Mouse (Mus musculus) frontal cortex, postnatal 36 days (tissue): ENCODE measurements around the gene Hdac5.

Experiments used
- DNase-seq, 2 experiments: peaks; one replicate each; pipeline ENCODE4 v3.0.0; 2022; ENCODE audit warnings: low spot score in 2 of 2

Gene Hdac5

DNA sequence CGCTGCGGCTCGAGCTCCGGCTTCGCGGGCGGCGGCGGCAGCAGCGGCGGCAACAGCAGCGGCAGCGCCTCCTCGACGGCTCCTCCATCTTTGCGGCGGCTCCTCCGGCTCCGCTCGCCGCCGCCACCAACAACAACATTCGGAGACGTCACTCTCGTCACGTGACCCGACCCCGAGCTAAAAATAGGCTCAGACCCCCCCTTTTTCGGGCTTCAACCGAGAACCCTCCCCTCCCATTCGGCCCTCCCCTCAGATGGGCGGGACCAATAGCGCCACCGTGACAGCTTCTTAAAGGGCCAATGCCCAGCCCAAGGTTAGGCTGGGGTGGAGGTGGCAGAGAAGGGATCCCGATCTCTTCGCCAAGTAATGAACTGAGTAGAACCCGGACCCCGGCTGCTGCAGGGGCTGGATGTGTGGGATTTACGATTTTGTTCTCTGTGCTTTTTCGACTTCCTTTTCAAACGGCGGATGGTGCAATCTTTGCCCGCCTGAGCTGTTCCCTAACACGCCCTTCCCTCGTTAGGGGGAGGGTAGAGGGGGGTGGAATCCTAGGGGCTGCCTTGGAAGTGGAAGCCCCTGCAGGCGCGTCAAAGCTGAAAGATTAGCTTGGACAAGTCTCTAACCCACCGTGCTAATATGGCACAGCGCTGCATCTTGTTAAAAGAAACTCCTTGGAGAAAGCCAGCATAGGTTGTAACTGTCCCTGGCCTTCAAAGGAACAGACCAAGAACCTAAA is at the start of gene Hdac5:
TSS of gene Hdac5 (minus strand) at position 161 of the 736 bp plus-strand sequence.
- DNase-seq: peak; percentile 96 to 98

- no peak for DNase-seq
Observed at GRCm38 (mm10) chr11:102279595-102279994, 49.6 kb upstream of the Hdac5 start.

- DNase-seq: no peak
Observed at GRCm38 (mm10) chr11:102277754-102278153, 47.8 kb upstream of the Hdac5 start.

DNA sequence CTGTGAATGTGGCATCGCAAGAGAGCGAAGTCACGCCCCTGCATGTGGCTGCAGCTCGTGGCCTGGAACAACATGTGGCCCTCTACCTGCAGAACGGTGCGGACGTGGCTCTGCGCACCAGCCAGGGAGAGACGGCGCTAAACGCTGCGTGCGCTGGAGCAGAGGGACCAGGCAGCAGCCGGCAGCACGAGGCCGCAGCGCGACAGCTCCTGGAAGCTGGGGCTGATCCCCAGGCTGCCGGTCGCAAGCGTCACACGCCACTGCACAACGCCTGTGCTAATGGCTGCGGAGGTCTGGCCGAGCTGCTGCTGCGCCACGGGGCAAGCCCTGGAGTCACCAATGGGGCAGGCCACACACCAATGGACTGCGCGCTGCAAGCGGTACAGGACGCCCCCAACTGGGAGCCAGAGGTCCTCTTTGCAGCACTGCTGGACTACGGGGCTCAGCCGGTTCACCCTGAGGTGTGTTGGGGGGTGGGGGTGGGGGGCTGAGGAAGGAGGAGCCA is 46.5 kb upstream of the Hdac5 start:
- peak in 1 of 2 experiments; percentile 25 for DNase-seq

- no peak for DNase-seq
Observed at GRCm38 (mm10) chr11:102268520-102269244, 38.7 kb upstream of the Hdac5 start, which contains the start of gene Asb16. Gene Asb16 (plus strand): TSS chr11:102268743.

DNA sequence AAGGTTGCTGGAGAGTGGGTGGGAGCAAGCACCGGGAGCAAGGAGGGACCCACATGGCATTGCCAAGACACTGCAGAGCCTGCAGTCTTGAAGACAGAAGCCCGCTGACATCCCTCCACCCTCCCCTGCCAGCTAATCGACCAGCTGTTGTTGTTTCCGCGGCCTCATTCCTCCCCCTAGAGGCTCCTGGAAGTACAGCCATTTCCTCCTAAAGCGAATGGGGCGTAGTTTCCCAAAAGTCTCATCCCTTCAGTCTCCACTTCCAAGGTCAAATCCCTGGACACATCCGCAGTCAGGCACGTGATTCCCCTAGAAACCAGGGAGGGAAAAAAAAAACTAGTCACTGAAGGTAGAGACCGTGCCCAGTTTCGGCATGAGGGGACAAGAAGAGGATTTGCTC is 37.5 kb upstream of the Hdac5 start:
- DNase-seq: peak; percentile 67 to 70

- no peak for DNase-seq
Observed at GRCm38 (mm10) chr11:102266631-102267355, 36.8 kb upstream of the Hdac5 start.

DNA sequence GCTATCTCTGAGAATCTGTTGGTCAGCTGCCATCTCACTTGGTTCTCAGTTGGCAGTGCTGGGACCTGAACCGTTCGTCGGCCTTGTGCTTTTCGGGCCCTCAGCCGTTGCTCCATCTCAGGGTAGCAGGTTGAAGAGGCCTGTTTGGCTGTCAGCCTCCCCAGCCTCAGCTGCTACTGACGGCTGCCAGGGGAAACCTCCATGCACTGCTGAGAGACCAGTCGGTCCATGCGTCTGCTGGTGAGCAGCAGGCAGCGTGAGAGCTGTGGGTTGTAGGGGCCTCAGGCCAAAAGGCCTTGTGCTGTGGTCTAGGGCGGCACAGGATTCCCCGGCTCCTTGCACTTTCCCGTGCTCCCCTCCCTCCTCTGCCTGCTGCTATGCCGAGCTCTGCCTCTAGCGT is 35.9 kb upstream of the Hdac5 start:
- no peak for DNase-seq

DNA sequence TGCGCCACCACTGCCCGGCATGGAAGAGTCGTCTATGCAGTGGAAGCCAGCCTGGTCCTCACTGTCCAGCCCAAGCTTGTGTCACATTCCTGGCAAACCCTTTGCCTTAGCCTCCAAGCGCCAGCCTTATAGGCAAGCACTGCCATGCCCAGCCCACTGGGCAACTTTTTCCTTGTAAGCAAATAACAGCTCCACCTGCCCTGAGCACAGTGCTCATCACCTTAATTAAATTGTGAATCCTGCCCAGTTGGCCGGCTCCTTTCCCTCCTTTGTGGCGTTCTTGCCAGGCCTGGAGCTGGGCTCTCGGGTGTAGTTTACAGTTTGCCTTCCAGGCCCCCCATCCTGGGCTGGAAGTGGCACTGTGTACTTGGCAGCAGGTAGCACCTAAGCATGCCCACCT is 33.2 kb upstream of the Hdac5 start:
- DNase-seq: no peak

DNA sequence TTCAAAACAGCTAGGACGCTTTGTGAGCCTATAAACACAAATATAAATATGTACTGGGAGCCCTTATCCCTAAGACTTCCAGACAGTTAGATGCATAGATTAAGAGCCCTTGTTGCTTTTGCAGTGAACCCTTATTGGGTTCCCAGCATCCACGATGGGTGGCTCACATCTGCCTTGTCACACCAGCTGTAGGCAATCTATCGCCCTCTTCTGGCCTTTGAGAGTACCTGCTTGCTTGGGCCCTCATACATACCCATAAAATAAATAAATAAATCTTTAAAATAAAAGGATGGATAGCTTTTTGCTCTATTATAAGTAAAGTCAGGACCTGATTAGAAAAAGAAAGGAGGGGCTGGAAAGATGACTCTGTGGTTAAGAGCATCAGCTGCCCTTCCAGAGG is 28.6 kb upstream of the Hdac5 start:
- no peak for DNase-seq

- no peak for DNase-seq
Observed at GRCm38 (mm10) chr11:102258095-102258494, 28.1 kb upstream of the Hdac5 start.

GRCm38 (mm10) chr11:102257514-102257913 is 27.5 kb upstream of the Hdac5 start:
- DNase-seq: peak in 1 of 2 experiments; percentile 8

DNA sequence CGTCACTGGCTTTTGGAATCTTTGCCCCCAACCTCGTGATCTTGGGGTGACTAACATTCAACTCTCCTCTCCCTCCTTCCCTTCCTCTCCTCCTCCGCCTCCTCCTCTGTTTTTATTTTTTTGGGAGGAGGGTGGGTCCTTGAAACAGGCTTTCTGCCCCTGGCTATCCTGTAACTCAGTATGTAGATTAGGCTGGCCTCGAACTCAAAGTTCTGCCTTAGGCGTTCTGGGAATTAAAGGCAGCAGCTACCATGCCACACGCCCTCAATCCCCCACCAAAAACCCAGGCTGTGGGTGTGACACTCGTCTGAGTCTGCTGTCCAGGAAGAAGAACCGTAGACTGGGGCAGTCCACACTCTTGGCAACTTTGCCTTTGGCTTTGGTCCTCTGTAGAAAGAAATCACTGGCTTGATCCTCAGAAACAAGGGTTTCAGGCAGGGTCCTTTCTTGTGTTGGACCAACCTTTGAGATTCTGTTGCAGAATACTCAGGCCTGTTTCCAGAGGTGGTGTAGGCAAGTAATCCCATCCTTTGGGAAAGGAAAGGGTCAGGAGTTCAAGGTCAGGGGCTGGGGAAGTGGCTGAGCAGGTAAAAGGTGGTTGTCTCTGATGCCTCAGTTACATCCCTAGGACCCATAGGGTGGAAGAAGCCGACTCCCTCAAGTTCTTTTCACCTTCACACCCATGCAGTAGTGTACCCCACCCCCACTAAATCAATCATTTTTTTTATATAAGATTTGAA is 19.6 kb upstream of the Hdac5 start:
- DNase-seq: no peak

- DNase-seq: peak; percentile 94
Observed at GRCm38 (mm10) chr11:102248630-102249230, 18.8 kb upstream of the Hdac5 start, which contains the start of gene BC030867. Gene BC030867 (plus strand): TSS chr11:102248882.

GRCm38 (mm10) chr11:102246871-102247270 is 16.9 kb upstream of the Hdac5 start:
- no peak for DNase-seq

- no peak for DNase-seq
Observed at GRCm38 (mm10) chr11:102246273-102246635, 16.3 kb upstream of the Hdac5 start.

GRCm38 (mm10) chr11:102245581-102246272 is 15.8 kb upstream of the Hdac5 start:
- DNase-seq: no peak

DNA sequence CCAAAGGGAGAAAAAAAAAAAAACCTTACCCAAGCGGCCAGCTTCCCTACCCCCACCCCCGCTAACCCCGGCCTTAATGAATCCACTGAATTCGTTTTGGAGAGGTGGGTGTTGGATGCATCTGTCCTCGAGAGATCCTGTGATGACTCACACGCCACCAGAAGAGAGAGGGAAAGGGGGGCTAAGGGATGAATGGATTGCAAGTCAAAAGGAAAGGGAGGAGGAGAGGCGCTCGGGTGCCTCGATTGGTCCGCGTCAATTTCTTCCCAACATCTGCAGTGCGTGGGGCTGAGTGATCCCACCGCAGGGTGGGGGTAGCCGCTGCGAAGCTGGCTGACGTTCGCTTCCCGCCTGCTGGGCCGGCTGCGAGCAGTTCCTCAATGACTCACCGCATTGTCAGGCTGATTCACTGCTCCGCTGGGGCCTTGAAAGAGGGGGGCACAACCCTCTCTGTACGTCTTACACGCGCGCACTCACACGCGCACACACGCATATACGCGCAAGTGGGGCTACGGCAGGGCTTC is 15.0 kb upstream of the Hdac5 start:
- peak; percentile 87 to 89 for DNase-seq

DNA sequence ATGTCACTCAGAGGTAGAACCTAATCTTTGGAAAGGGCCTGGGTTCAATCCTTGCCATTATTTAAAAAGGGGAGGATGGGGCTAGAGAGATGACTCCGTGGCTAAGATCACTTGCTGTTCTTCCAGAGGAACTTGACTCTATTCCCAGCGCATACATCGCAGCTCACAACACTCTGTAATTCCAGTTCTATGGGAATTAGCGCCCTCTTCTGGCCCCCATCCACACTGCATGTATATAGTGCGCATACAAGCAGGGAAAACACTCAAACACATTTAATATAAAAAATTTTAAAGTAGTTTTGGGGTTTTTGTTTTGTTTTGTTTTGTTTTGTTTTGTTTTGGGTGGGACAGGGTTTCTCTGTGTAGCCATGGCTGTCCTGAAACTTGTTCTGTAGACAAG is 11.9 kb upstream of the Hdac5 start:
- DNase-seq: no peak

GRCm38 (mm10) chr11:102241246-102241645 is 11.3 kb upstream of the Hdac5 start:
- no peak for DNase-seq
